Mouse (Mus musculus): ENCODE results near the gene H2al2a.

GRCm38 (mm10) chr2:17946875-17947274, 49.9 kb downstream of the H2al2a start:
- TF ChIP-seq POLR2A (IDR thresholded peaks at IDR 0.05; ENCODE audit: borderline replicate concordance, control insufficient read depth, low read depth, low read length), result no peak
- no peak for TF ChIP-seq CTCF (IDR thresholded peaks at IDR 0.05; ENCODE audit: control insufficient read depth, insufficient read depth, low read length)
